Mouse (Mus musculus) erythroblast, embryonic 14.5 days (primary cell): ENCODE results near the gene Ero1lb. TPM values are rescaled to one million over a fixed set of nuclear protein-coding genes. Genes with fewer than 3 reads are reported as not detected.
"Not testable (repeated sequence)": the region's sequence is repeated elsewhere in the genome, so short reads cannot be mapped to it uniquely, and the experiment has no call there.

Experiments used
- H3K27me3 ChIP-seq: 2 replicates; pipeline ENCODE4 v1.6.1; 2012; ENCODE audit warnings: inconsistent platforms; ENCODE audit not compliant: control insufficient read depth
- H3K36me3 ChIP-seq: 2 replicates; pipeline ENCODE4 v1.6.1; 2012; ENCODE audit warnings: mild to moderate bottlenecking, inconsistent platforms; ENCODE audit not compliant: control insufficient read depth
- H3K4me1 ChIP-seq: 2 replicates; pipeline ENCODE4 v1.6.1; 2012; ENCODE audit warnings: inconsistent platforms; ENCODE audit not compliant: control insufficient read depth
- H3K4me3 ChIP-seq: replicated peaks from 2 replicates; pipeline ENCODE3; 2012; ENCODE audit warnings: moderate library complexity, mild to moderate bottlenecking, inconsistent platforms
- H3K9me3 ChIP-seq: 2 replicates; pipeline ENCODE4 v1.6.1; 2012; ENCODE audit warnings: low read length, inconsistent platforms, mixed read lengths; ENCODE audit not compliant: control insufficient read depth
- GATA1 ChIP-seq: IDR thresholded peaks from 2 replicates; pipeline ENCODE4 v1.6.1; 2012; ENCODE audit warnings: low read length, inconsistent platforms, mixed read lengths
- TAL1 ChIP-seq: IDR thresholded peaks from 3 replicates; pipeline ENCODE4 v1.6.1; 2012; ENCODE audit warnings: low read length, inconsistent platforms, mixed read lengths
- polyA plus RNA-seq: library from polyadenylated mRNA; stranded (reverse); fragments of >175 nt; gene quantifications from 2 replicates; pipeline ENCODE4 v1.2.3, GENCODE M21; 2012

Gene Ero1lb
- polyA plus RNA-seq, 1 experiment: not detected

- H3K4me3 ChIP-seq: no peak overlapping the region
- peaks cover 30% of the 10 kb centered on the region for H3K27me3 ChIP-seq
- H3K4me1 ChIP-seq: peaks cover 14% of the 10 kb centered on the region
- H3K36me3 ChIP-seq: no peaks in the 10 kb centered on the region
- TF ChIP-seq GATA1 (no peak), TAL1 (no peak)
- no peaks in the 10 kb centered on the region for H3K9me3 ChIP-seq
Observed at GRCm38 (mm10) chr13:12567936-12568335, 2.3 kb downstream of the Ero1lb start.

- Histone ChIP-seq H3K36me3 (no peaks in the 10 kb centered on the region), H3K9me3 (no peaks in the 10 kb centered on the region), H3K4me3 (no peak overlapping the region), H3K4me1 (peaks cover 14% of the 10 kb centered on the region), H3K27me3 (peaks cover 30% of the 10 kb centered on the region)
- TF ChIP-seq GATA1: no peak
- TF ChIP-seq TAL1: no peak
Observed at GRCm38 (mm10) chr13:12568597-12569469, 3.2 kb downstream of the Ero1lb start.

GRCm38 (mm10) chr13:12569741-12570140, 4.1 kb downstream of the Ero1lb start:
- Histone ChIP-seq H3K36me3 (no peaks in the 10 kb centered on the region), H3K4me3 (no peak overlapping the region), H3K27me3 (peaks cover 30% of the 10 kb centered on the region), H3K4me1 (peaks cover 14% of the 10 kb centered on the region), H3K9me3 (no peaks in the 10 kb centered on the region)
- no peak for TF ChIP-seq TAL1

GRCm38 (mm10) chr13:12574979-12575536, 9.4 kb downstream of the Ero1lb start:
- no peaks in the 10 kb centered on the region for H3K4me1 ChIP-seq
- no peak overlapping the region for H3K4me3 ChIP-seq
- H3K27me3 ChIP-seq: no peaks in the 10 kb centered on the region
- H3K9me3 ChIP-seq: no peaks in the 10 kb centered on the region
- TF ChIP-seq GATA1 (no peak), TAL1 (no peak)
- no peaks in the 10 kb centered on the region for H3K36me3 ChIP-seq

GRCm38 (mm10) chr13:12578145-12578544, 12.5 kb downstream of the Ero1lb start:
- Histone ChIP-seq H3K9me3 (no peaks in the 10 kb centered on the region), H3K36me3 (no peaks in the 10 kb centered on the region), H3K4me3 (no peak overlapping the region), H3K27me3 (no peaks in the 10 kb centered on the region), H3K4me1 (no peaks in the 10 kb centered on the region)
- TF ChIP-seq TAL1 (no peak), GATA1 (no peak)

- Histone ChIP-seq H3K27me3 (no peaks in the 10 kb centered on the region), H3K9me3 (no peaks in the 10 kb centered on the region), H3K36me3 (no peaks in the 10 kb centered on the region), H3K4me1 (no peaks in the 10 kb centered on the region), H3K4me3 (no peak overlapping the region)
- no peak for TF ChIP-seq TAL1
- no peak for TF ChIP-seq GATA1
Observed at GRCm38 (mm10) chr13:12589003-12589402, 23.3 kb downstream of the Ero1lb start.

GRCm38 (mm10) chr13:12597075-12597474, 31.4 kb downstream of the Ero1lb start:
- not testable (repeated sequence) for H3K36me3 ChIP-seq, H3K27me3 ChIP-seq, H3K9me3 ChIP-seq, H3K4me3 ChIP-seq, H3K4me1 ChIP-seq

- not testable (repeated sequence) for H3K4me1 ChIP-seq, H3K36me3 ChIP-seq, H3K9me3 ChIP-seq, H3K4me3 ChIP-seq, H3K27me3 ChIP-seq
Observed at GRCm38 (mm10) chr13:12610206-12610605, 44.5 kb downstream of the Ero1lb start.

GRCm38 (mm10) chr13:12614026-12614425, 48.4 kb downstream of the Ero1lb start:
- H3K9me3 ChIP-seq, H3K4me3 ChIP-seq, H3K27me3 ChIP-seq, H3K4me1 ChIP-seq, H3K36me3 ChIP-seq: not testable (repeated sequence)

GRCm38 (mm10) chr13:12614591-12614990, 48.9 kb downstream of the Ero1lb start:
- not testable (repeated sequence) for H3K36me3 ChIP-seq, H3K4me1 ChIP-seq, H3K4me3 ChIP-seq, H3K9me3 ChIP-seq, H3K27me3 ChIP-seq

GRCm38 (mm10) chr13:12615014-12615413, 49.3 kb downstream of the Ero1lb start:
- not testable (repeated sequence) for H3K4me3 ChIP-seq, H3K36me3 ChIP-seq, H3K27me3 ChIP-seq, H3K9me3 ChIP-seq, H3K4me1 ChIP-seq

- H3K4me1 ChIP-seq, H3K9me3 ChIP-seq, H3K27me3 ChIP-seq, H3K36me3 ChIP-seq, H3K4me3 ChIP-seq: not testable (repeated sequence)
Observed at GRCm38 (mm10) chr13:12616489-12616888, 50.8 kb downstream of the Ero1lb start.

- not testable (repeated sequence) for H3K4me3 ChIP-seq, H3K9me3 ChIP-seq, H3K27me3 ChIP-seq, H3K4me1 ChIP-seq, H3K36me3 ChIP-seq
Observed at GRCm38 (mm10) chr13:12619808-12620207, 54.1 kb downstream of the Ero1lb start.

GRCm38 (mm10) chr13:12626061-12626460, 60.4 kb downstream of the Ero1lb start:
- not testable (repeated sequence) for H3K9me3 ChIP-seq, H3K36me3 ChIP-seq, H3K4me1 ChIP-seq, H3K4me3 ChIP-seq, H3K27me3 ChIP-seq
